Mouse (Mus musculus) frontal cortex, postnatal 10 days (tissue): ENCODE data around the gene Tstd1.
A peak's percentile ranks its signal among the peaks of the same experiment; 100 is the strongest.

Source experiments
- DNase-seq, 2 experiments: peaks; one replicate each; pipeline ENCODE4 v3.0.0; 2022; ENCODE audit warnings: low spot score in 2 of 2, mixed read lengths in 1 of 2

The Tstd1 gene

DNA sequence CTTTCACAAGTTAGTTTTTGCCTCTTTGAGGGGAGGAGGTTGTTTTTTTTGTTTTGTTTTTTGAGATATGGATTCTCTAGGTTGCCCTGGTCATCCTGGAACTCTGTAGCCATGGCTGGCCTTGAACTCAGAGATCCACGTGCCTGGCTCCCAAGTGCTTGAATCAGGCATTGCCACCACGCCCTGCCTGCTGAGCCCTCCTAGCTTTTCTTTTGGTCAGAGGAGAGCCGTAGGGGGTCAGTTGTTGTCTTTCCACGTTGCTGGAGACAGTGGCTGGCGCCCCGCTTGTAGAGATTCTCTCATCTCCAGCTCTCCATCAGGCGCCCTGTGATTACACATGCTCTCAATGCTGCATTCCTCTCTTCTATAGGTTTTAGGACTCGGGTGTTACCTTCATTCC lies 5.1 kb upstream of the Tstd1 start:
- DNase-seq: no peak

DNA sequence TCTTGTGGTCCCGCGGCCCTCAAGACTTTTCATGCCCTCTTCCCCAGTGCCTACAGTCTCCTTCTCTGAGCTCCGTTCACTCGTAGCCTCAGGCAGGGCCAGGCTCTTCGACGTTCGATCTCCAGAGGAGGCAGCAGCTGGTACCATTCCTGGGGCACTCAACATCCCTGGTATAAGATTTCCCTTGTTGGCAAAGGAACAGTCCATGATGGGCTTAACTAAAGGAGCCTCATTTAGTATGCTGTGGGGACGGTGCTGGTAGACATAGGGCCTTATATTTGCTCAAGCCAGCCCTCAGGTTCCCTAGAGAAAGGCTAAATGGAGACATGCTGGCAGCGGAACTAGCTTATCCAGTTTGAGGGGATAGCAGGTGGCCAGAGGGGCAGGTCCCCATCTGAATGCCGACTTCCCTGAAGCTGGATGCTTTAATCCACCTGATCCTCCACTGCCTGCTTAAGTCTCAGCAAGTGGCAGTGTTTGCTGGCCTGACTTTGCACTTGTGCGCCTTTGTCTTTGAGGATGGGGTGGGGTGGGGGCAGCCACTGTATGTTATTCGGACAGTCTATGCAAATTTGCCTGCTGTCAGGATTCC lies 715 bp downstream of the Tstd1 start:
- DNase-seq: no peak

DNA sequence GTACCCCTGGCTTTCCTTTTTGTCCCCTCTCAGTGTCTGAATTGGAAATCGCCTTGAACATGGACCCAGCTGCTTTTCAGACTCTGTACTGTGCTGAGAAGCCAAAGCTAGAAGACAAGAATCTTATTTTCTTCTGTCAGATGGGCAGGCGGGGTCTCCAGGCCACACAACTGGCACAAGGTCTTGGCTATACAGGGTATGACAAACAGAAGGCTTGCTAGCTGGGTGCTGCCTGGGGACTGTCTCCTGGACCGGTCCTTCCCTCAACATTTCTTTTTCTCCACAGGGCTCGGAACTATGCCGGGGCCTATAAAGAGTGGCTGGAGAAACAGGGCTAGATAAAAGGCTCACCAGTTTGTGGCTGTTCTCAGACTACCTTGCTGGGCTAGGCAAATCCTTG lies 1.2 kb downstream of the Tstd1 start:
- no peak for DNase-seq

DNA sequence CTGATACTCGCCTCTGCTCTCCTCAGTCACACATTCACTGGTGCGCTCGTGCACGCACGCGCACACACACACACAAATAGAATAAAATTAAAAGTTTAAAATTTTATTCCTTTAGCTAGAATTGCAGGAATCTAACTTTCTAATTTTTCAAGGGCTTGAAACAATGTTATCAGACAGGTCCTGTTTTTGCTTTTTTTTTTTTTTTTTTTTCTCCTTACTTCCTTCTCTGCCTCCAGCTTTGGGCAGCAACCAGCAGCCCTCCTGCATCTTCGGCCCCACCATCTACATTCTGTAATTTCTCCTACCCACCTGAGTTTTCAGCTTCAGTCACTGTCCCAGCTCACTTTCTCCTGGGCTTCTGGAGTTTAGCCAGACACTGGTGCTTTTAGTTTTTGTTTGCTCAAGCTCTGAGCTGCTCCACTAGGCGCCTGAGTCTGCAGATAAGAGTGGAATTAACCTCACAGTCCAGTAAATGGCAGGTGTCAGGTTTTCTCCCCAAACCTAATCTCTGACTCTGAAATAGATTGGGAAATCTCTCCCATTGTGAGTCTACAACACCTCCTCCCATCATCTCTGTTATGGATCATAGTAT lies 3.9 kb downstream of the Tstd1 start:
- no peak for DNase-seq

DNA sequence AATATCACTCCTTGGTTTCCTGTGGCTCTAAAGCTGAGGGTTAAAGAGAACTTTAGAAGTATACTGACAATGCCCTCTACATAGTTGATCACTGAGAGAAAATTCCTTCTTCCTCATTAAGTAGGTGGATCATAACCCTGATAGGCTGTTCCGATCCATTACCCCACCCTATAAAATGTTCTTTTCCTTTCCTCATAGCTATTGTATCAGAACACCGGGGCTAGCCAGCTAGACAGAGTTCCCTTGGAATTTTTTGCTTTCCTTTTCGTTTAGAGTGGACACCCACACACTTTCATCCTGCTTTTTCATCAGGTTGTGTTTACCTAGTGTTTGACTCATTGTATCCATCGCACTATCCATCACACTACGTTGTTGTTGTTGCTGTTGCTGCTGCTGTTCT lies 6.0 kb downstream of the Tstd1 start:
- DNase-seq: no peak

DNA sequence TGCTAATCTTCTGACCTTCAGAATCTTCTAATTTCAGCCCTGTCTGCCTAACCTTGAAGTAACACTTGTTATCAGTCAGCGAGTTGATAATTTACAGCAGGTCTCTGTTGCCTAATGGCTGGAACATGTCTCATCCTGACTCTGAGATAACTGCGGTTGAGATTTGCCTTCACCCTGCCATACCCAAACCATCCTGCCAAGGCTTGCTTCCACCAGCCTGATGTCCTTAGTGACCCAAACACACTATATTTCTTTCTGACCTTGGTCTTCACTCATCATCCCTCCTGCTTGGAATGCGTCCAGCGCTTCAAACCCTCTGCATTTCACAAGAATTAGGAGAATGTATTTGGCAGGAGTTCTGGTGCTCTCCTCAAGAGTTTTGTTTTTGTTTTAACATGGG lies 6.5 kb downstream of the Tstd1 start:
- DNase-seq: no peak

DNA sequence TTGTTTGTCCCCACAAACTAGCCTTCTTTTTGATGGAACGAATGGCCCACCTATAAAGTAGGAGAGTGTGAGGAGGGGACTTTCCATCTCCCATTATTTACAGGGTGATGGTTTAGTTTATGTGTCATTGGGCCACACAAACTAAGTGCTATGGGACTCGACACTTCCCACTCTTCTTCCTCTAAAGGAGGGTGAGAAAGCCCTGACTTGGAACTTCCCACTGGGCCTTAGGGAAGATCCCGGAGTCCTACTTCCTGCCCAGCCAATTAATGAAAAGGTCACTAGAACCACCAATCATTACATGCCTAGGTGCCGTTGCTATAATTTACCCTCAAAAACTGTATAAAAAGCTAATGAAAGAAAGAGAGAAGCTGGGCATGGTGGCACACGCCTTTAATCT lies 13.5 kb downstream of the Tstd1 start:
- no peak for DNase-seq

DNA sequence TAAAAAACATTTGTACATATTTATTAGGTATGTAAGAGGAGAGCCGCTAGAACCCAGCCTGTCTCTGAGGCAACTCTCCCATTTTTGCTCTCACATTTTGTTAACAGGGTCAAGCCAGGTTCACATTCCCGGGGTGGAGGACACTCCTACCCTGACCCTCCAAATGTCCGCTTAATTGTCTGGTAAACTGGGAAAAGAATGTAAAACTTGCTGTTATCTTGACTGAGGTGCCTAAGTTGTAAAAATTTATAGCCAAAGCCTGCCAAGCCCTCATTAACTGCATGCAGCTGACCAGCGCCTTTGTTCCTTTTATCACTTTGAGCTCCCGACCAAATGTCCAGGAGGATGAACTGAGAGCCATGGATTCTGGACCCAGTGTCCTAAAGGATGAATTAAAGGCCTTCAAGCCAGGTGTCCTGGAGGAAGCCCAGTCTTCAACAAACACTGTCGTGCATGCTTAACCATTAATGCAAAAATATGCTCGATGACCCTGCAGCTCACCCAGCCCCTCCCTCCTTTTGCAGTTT lies 16.7 kb downstream of the Tstd1 start:
- no peak for DNase-seq

DNA sequence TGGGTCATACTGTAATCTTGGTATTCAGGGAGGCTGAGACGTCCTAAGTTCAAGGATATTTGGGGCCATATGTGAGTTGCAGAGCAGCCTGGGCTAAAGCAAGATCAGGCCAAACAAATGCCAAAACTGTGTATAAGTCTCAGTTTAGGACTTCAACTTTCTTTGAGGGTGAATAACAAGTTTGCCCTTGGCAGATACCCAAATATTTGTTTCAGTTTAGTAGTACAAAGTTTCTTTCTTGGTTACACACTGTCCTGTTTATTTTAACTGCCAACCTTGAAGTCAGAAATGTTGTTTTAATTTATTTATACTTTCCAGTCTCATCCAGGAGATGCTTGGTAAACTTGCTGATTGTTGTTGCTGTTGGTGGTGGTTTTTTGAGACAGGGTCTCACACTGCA lies 17.3 kb downstream of the Tstd1 start:
- DNase-seq: no peak

DNA sequence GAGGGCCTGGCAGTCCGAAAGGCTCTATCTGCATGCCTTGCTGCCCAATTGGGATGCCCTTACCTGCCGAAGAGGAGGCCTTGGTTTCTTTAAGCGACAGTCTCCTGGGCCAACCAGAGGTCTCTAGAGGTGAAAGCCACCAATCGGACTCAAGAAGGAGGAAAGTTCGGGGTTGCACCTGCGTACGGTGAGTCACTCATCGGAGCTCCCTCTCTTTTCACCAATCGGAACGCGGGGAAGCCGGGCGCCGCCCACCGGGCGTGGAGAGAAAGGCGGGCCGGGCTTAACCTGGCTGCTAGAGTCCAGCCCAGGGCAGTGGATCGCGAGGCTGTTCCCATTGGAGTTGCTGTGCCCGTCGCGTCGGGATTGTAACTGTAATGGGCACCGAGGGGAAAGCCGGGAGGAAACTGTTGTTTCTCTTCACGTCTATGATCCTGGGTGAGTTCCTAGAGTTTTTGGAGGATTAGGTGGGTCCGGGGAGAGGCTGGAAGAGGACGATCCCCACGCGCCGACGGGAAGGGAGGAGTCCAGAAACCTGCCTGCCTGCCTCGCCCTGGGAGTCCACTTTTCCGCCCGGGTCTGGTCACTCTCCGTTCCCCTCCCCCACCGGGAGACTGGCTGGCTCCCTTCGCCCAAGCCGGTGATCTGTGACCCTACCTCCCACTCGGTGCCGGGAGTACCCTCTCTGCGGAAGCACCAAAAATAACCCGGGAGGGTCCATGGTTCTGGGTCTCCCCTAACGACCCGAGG lies 18.8 kb downstream of the Tstd1 start, which contains the start of gene F11r:
Gene F11r (plus strand): TSS at position 272 of the 750 bp plus-strand sequence.
- peak in 1 of 2 experiments; percentile 45 for DNase-seq

DNA sequence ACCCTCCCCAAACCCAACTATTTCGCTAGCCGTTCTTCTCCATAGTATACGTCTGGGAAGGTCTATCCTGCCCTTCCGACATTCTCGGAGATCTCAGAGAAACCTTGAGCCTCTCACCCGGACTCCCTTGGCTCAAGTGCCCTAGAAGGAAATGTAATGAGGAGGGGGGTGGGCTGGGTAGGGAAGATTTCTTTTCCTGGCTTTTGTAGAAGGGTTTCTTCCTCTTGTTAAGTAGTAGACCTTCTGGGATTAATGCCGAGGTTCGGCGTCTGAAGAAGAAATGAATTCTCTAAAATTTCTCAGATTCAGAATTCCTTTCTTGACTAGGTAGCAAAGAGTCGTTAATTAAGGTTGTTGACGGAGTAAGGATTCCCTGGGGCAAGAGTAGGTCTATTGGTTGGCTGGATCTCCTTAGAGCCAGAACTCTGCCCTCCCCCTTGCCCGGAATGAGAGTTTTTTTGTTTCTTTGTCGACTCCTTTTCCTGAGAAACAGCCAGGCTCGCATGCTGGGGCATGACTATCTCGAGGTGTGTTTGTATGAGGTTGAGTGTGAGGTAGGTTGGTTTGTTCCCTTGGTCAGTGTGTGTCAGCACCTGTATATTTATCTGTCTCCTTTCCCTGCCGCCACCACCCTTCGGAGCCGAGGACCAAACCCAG lies 19.5 kb downstream of the Tstd1 start:
- DNase-seq: no peak

DNA sequence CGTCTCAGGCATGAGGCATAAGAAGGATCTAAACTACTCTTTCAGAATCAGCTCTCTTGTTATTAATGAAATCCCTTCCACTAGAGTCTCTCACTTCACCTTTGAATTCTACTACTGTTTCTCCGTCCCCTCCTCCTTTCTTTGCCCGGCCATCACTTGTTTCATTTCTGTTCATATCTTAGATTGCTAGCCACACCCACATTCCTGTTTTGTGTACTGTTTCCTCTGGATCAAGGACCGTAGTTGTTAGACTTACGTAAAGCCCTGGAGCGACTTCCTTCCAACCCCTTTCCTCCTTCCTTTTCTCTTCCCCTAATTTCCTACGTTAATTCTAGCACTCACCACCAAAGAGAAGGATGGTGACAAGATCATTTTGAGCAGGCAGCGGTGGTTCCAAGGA lies 20.4 kb downstream of the Tstd1 start:
- no peak for DNase-seq

DNA sequence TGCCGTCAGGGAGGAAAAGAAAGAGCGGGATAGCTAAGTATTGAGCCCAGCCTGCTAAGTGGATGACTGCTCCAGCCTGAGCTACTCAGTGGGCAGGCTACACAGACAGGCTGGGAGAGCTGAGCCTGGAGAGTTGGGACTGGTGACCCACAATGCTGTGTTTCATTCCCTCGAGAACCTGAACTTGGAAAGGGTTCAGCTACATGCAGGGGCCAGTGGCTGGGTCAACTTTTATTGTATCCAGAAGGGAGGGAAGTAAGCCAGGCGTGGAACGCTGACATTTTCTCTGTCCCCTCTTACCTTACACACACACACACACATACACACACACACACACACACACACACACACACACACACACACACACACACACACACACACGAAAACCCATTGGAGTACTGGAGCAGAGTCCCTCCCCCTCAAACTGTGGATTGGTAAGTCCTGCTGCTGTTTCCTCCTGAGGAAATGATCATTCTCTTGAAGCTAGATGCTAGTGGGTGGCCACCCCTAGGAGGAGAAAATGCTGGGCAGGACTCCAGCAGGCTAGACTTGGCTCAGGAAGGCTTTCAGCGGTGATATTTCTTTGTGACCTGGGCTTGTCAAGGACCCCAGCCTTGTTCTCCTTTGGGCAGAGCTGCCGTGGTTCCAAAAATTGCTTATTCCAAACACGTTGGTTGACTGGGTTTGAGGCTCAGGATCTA lies 21.5 kb downstream of the Tstd1 start:
- no peak for DNase-seq

DNA sequence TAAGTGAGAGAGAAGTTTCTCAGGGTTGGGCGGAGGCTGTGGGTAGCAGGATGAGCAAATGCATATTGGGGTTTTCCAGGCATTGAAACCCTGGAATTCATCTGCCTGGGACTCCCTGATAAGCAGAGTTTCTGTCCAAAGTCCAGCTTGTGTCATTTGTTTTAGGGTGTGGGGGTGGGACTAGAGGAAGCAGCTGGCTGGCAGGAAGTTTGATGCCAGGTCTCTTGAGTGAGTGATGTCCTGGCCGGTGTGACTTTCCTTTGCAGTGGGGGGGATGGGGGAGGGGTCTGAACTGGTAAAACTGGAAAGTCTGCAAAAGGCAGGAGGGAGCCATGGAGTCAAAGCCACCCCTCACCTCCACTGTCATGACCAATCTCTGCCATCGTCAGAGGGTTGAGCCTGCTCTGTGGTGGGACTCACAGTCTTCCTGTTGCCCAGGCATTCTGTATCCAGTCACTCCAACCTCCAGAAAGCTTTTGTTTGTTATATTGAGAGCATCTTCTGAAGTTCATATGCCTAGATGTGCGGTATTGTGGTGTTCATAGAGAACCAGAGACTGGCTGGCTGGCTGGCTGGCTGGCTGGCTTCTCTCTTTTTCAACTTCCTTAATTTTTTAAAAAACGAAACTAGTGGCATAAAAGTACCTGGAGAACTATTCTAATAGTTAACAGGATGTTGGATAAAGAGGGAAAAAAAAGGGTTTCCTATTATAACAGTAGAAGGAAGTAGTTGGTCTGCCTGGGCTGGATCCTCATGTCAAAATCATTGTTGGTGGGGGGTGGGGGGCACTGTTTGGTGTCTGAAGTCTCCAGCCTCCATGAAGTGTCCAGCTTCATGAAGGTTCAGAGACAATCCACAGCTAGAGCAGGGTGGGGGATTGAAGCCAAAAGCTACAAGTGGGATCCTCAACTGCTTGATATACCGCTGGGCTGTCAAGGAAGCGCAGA lies 23.1 kb downstream of the Tstd1 start:
- no peak for DNase-seq

DNA sequence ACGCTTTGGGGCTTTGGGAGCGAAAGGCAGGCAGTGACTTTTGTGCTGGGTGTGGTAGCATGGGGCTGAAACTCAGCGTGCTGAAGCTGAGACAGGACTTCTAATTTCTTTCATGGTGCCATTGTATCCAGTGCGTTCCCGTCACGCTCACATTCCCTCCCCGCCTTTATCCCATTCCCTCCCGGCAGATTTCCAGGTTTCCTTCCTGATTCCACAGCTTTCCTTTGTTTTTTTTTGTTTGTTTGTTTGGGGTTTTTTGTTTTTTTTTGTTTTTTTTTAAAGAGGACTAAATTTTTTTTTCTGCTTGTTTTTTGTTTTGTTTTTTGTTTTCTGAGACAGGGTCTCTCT lies 23.7 kb downstream of the Tstd1 start:
- no peak for DNase-seq

DNA sequence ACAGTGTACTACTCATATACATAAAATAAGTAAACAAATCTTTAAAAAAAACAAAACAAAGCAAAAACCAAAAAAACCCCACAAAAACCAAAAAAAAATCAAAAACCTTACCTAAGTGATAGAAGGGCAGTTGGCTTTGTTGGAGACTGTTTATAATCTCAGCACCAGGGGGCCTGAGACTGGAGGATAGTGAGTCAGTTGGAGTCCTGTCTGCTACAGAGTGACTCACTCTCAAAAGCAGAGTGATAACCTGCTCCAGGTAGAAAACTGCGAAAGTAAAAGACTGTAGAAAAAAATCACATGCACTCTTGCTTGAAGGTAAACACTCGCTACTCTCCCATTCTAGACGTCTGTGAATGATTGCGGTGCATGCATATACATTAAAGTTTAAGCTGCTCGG lies 26.4 kb downstream of the Tstd1 start:
- DNase-seq: no peak

DNA sequence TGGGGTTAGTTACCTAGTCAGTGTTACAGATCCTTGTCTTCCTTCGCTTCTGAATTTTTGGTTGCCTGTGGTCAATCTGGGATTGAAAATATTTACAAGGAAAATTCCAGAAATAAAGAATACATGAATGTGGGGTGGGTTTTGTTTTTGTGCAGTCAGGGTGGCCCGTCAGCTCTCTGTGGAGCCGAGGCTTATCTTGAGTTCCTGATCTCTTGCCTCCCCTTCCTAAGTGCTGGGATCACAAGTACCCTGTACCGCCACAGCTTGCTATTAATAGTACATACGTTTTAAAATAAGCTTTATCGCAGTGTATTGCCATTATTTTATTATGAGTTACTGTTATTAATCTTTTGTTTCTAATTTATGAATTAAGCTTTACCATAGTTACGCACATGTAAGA lies 28.2 kb downstream of the Tstd1 start:
- DNase-seq: no peak

DNA sequence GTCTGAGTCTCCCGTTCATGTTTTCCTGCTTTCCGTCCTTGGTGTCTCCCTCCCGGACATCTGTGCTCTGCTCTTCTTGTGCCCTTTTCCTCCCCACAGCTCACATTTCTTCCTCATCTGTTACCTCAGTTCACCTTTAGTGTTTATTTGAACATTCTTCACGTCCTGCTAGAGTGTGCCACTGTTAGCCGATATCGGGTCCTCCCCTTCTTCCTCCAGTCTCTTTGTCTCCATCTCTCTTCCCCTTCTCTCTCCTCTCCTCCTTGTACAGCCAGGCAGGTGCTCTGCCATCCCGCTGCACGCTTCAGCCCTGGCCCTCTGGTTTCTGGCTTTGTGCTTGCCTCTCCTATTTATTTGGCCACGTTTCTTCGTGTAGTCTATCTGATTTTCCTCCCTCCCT lies 29.0 kb downstream of the Tstd1 start:
- no peak for DNase-seq

DNA sequence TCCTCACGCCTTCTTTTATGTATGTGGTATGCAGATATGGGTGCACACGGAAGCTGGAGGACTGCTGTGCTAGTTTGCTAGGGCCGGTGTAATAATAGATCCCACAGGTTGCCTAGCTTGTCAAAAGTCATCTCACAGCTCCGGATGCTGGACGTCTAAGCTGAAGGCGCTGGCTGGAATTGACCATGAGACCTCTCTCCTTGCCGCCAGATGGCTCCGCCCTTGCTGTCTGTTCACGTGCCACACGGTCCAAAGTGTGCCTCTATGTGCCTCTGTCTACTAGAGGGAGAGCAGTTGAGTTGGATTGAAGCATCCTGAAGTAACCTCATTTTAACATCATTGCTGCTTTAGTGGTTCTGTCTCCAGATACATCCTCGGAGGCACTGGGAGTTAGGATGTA lies 31.4 kb downstream of the Tstd1 start:
- no peak for DNase-seq

DNA sequence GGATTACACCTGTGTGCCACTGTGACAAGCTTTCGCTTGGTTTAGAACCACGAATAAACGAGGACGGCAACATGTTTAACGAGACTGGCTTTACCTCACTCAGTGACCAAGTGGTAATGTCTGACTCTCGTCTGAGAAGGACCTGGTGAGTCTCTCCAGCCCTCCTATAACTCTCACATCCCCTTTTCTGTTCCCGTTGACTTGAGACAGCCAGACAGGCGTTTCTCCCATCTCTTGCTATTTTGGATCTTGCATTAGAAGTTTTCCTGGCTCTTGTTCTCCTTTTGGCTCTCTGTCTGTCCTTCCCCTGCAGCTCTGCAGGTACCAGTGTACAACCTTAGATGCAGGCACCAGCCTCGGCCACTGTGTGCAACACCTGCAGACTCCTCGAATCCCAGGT lies 32.3 kb downstream of the Tstd1 start:
- DNase-seq: no peak

DNA sequence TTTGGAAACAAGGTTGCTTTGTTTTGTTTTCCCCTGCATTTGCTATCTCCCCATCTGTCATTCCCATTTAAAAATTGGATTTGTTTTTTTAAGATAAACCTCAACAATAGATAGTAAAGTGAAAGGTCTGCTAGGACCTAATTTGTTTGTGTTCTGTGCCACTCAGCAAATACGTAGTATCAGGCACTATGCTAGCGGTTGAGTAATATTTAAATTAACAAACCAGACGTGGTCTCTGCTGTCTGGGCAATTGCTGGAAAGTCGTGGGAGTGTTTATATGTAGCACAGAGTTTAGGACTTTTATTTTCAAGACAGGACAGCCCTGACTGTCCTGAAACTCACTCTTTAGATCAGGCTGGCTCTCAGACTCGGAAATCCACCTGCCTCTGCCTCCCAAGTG lies 33.9 kb downstream of the Tstd1 start:
- no peak for DNase-seq
